Mouse (Mus musculus) ES-E14 (cell line): Measurements from ENCODE around the gene Spata6.

Source experiments
- CHD2 ChIP-seq: IDR thresholded peaks from 2 replicates; pipeline ENCODE4 v1.6.1; 2014; ENCODE audit warnings: mild to moderate bottlenecking, low read depth, low read length, inconsistent platforms
- ZNF384 ChIP-seq: IDR thresholded peaks from 2 replicates; pipeline ENCODE4 v1.6.1; 2012; ENCODE audit warnings: low read depth, low read length, inconsistent platforms

GRCm38 (mm10) chr4:111704975-111705374 is 14.8 kb upstream of the Spata6 start:
- TF ChIP-seq ZNF384 (no peak), CHD2 (no peak)
